Mouse (Mus musculus): ENCODE results near the gene Itga7. TPM values are rescaled to one million over a fixed set of nuclear protein-coding genes. Genes with fewer than 3 reads are reported as not detected.

The Itga7 gene
- total RNA-seq (2023), result under 1 TPM; 0.13 to 0.42 TPM

GRCm38 (mm10) chr10:128933574-128933973 lies at the start of gene Itga7:
Gene Itga7 (plus strand): TSS chr10:128933818.

GRCm38 (mm10) chr10:128891296-128892094 lies 42.1 kb upstream of the Itga7 start, which contains the start of gene Gdf11:
Gene Gdf11 (minus strand): TSS chr10:128891718.

GRCm38 (mm10) chr10:128900698-128901097 lies 32.9 kb upstream of the Itga7 start, which contains the start of gene Cd63:
Gene Cd63 (plus strand): TSS chr10:128900989.

GRCm38 (mm10) chr10:128922822-128923012 lies 10.9 kb upstream of the Itga7 start, which contains the start of gene Rdh5:
Gene Rdh5 (minus strand): TSS chr10:128922888.

GRCm38 (mm10) chr10:128923935-128924334 lies 9.7 kb upstream of the Itga7 start, which contains the start of gene Bloc1s1:
Gene Bloc1s1 (minus strand): TSS chr10:128924035.

GRCm38 (mm10) chr10:128960590-128961584 lies 27.3 kb downstream of the Itga7 start, which contains the start of gene Mettl7b:
Gene Mettl7b (minus strand): TSS chr10:128960988.

GRCm38 (mm10) chr10:128989131-128989530 lies 55.5 kb downstream of the Itga7 start, which contains the start of gene Olfr9:
Gene Olfr9 (plus strand): TSS chr10:128989431.

Other genes starting within 250 kb of the Itga7 start
- 100 to 1,000 TPM; 110 to 114 TPM for gene Rab5b, start 237.6 kb upstream of the Itga7 start, total RNA-seq (2023)
- gene Pmel, start 229.6 kb upstream of the Itga7 start, total RNA-seq (2023), result 1 to 10 TPM; 1.6 to 2.2 TPM
- 10 to 100 TPM; 74.7 to 85.8 TPM for gene Cdk2, start 228.8 kb upstream of the Itga7 start, total RNA-seq (2023)
- gene Dgka, start 189.0 kb upstream of the Itga7 start, total RNA-seq (2023), result 10 to 100 TPM; 50.1 to 52.9 TPM
- 10 to 100 TPM; 18.5 to 21.6 TPM for gene Pym1, start 185.9 kb upstream of the Itga7 start, total RNA-seq (2023)
- gene Mmp19, start 142.9 kb upstream of the Itga7 start, total RNA-seq (2023), result 1 to 10 TPM; 4.4 to 6.1 TPM
- 10 to 100 TPM; 67.2 to 71.3 TPM for gene Dnajc14, start 129.8 kb upstream of the Itga7 start, total RNA-seq (2023)
- 1 to 10 TPM; 4.8 to 5.1 TPM for gene Tmem198b, start 129.4 kb upstream of the Itga7 start, total RNA-seq (2023)
- gene Sarnp, start 116.5 kb upstream of the Itga7 start, total RNA-seq (2023), result 10 to 100 TPM; 33.1 to 39.1 TPM
- 10 to 100 TPM; 17.9 to 23.0 TPM for gene Ormdl2, start 112.2 kb upstream of the Itga7 start, total RNA-seq (2023)
- gene Gdf11, start 42.1 kb upstream of the Itga7 start, total RNA-seq (2023), result under 1 TPM; 0.15 to 0.20 TPM
- 100 to 1,000 TPM; 129 to 165 TPM for gene Cd63, start 32.8 kb upstream of the Itga7 start, total RNA-seq (2023)
- gene Rdh5, start 10.9 kb upstream of the Itga7 start, total RNA-seq (2023), result 1 to 10 TPM; 5.5 to 6.2 TPM
- 100 to 1,000 TPM; 100 to 105 TPM for gene Bloc1s1, start 9.8 kb upstream of the Itga7 start, total RNA-seq (2023)
- not detected for gene Mettl7b, start 27.2 kb downstream of the Itga7 start, total RNA-seq (2023)
- not detected for gene Olfr9, start 55.6 kb downstream of the Itga7 start, total RNA-seq (2023)
- not detected for gene Olfr763, start 77.0 kb downstream of the Itga7 start, total RNA-seq (2023)
- not detected for gene Olfr764-ps1, start 106.1 kb downstream of the Itga7 start, total RNA-seq (2023)
- not detected for gene Olfr765, start 116.2 kb downstream of the Itga7 start, total RNA-seq (2023)
- gene Olfr766-ps1, start 135.2 kb downstream of the Itga7 start, total RNA-seq (2023), result not detected
- gene Olfr767, start 149.1 kb downstream of the Itga7 start, total RNA-seq (2023), result not detected
- gene Olfr768, start 165.6 kb downstream of the Itga7 start, total RNA-seq (2023), result not detected
- not detected for gene Olfr769, start 184.0 kb downstream of the Itga7 start, total RNA-seq (2023)
- not detected for gene Olfr770, start 205.2 kb downstream of the Itga7 start, total RNA-seq (2023)
- not detected for gene Olfr771, start 230.9 kb downstream of the Itga7 start, total RNA-seq (2023)
- not detected for gene Olfr772, start 244.1 kb downstream of the Itga7 start, total RNA-seq (2023)

Measured in neutrophil, adult 59 days (primary cell).